Mouse (Mus musculus): Measurements from ENCODE around the gene Gm281.

Gm281 gene

DNA sequence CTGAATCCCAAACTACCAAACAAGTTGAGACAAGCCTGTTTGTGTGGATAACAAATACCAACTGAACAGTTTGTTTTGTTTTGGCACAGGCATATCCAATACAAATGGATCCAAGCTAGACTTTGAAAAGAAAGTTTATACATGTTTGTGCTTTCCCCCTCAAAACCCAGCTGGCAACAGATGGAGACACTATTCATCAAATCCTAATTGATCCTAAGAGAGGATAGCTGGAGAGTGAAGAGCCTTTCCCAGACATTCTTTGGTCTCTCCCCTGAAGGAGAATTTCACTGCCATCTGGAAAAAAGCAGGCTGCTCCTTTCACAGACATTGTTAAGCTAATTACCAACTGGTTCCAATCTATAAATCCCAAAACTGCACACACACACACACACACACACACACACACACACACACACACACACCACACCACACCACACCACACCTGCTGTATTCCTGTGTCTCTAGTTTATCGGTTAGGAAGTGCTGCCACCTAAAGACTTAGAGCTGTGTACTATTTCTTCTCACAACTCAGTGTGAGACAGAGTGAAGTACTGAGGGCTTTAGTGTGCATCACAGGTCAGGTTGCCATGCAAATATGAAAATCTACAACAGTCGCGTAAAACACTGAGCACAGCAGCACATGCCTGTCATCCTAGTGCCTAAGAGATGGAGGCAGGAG is 101.3 kb downstream of the Gm281 start:
- no peak for DNase-seq

- DNase-seq, result no peak
Measured at GRCm38 (mm10) chr14:13790446-13790845, 123.8 kb downstream of the Gm281 start.

- no peak for DNase-seq
Measured at GRCm38 (mm10) chr14:13790001-13790400, 124.3 kb downstream of the Gm281 start.

DNA sequence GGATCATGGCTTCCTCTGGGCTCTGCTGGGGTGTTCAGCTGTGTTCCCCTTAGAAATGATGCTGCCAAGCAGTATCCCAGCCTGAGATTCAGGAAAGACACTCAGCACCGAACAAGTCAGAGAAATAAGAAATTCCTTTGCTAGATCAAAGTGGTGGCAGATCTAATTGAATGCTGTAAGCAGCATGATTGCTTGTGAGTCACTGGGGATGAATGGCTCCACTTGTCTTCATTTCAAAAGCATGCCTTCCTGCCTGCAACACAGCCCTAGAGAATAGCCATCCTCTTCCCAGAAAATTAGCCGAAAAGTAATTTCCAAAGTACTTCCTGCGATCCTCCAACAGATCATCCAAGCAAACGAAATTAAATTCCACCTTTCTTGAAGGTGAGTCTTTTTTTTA is 131.3 kb downstream of the Gm281 start:
- no peak for DNase-seq

DNA sequence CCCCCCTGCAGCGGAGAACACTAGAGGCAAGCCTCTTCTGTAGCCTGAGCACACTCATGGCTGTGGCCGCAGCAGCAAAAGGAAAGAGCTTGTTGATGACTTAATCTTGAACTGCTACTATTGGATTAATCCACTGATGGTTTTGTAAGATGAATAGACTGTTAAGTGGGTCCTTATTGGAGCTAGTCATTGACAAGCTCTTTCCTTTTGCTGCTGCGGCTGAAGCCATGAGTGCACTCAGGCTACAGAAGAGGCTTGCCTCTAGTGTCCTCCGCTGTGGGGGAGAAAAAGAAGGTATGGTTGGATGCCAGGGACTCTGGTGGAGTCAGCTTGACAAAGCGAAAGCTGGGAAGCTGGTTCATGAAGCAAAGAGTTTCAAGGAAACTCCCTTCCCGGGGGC is 135.9 kb downstream of the Gm281 start:
- DNase-seq, result peak in 1 of 2 experiments; percentile 16

DNA sequence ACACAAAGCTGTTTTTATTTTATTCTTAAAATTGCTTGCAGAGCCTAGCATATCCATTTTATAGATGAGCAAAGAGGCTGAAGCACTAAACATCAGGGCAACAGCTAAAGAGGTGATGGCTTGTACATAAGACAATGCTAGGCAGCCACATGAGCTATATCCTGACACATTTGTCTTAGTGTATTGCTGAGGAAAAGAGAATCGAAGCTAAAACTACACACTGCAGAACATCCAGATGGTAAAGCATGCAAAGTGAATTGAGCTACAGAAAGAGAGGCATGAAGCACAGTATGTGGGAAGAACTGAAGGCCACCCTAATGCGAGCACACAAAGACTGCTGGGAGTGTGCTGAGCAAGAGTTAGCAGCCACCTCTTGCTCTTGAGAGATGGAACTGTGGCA is 143.1 kb downstream of the Gm281 start:
- no peak for DNase-seq

GRCm38 (mm10) chr14:13770686-13771085 is 143.6 kb downstream of the Gm281 start:
- DNase-seq, result peak in 1 of 2 experiments; percentile 1

Data from lung, adult 18-20 months (tissue).